Mouse (Mus musculus) E14TG2a.4 (cell line): ENCODE measurements around the gene Mlh3.

ENCODE experiments used
- CTCF ChIP-seq: conservative IDR thresholded peaks from 2 replicates; pipeline ENCODE4 v1.5.1; 2014; ENCODE audit warnings: low read length
- NANOG ChIP-seq: IDR thresholded peaks from 2 replicates; pipeline ENCODE4 v1.6.1; 2014; ENCODE audit warnings: borderline replicate concordance, low read length, mixed read lengths
- POU5F1 ChIP-seq: IDR thresholded peaks from 2 replicates; pipeline ENCODE4 v1.6.1; 2014; ENCODE audit warnings: low read length, borderline replicate concordance

GRCm38 (mm10) chr12:85295506-85295905 is 25.1 kb upstream of the Mlh3 start:
- TF ChIP-seq CTCF, result no peak
- TF ChIP-seq NANOG, result no peak
- TF ChIP-seq POU5F1, result no peak
